Mouse (Mus musculus): Measurements from ENCODE around the gene Zbtb9.
"Not testable (repeated sequence)": the region's sequence is repeated elsewhere in the genome, so short reads cannot be mapped to it uniquely, and the experiment has no call there.

The Zbtb9 gene

GRCm38 (mm10) chr17:26972107-26972506 is 860 bp upstream of the Zbtb9 start:
- no peak for DNase-seq (ENCODE audit: low spot score)

GRCm38 (mm10) chr17:26974547-26974946 is 1.6 kb downstream of the Zbtb9 start:
- no peak for DNase-seq (ENCODE audit: low spot score)

DNA sequence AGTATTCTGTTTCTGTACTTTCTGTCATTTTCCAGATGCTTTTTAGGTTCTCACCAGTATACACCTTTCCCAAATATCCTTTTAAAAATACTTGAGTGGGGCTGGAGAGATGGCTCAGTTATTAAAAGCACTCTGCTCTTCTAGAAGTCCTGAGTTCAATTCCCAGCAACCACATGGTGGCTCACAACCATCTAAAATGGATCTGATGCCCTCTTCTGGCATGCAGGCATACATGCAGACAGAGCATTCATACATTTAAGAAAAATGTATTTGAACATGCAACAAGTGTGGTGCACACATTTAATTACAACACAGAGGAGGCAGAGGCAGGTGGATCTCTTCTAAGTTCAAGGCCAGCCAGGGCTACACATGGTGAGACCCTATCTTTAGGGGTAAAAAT is 2.4 kb downstream of the Zbtb9 start:
- no peak for DNase-seq (ENCODE audit: low spot score)

- not testable (repeated sequence) for DNase-seq (ENCODE audit: low spot score)
Measured at GRCm38 (mm10) chr17:26977354-26977753, 4.4 kb downstream of the Zbtb9 start.

- DNase-seq (ENCODE audit: low spot score): peak; percentile 23
Measured at GRCm38 (mm10) chr17:26979426-26979825, 6.5 kb downstream of the Zbtb9 start.

DNA sequence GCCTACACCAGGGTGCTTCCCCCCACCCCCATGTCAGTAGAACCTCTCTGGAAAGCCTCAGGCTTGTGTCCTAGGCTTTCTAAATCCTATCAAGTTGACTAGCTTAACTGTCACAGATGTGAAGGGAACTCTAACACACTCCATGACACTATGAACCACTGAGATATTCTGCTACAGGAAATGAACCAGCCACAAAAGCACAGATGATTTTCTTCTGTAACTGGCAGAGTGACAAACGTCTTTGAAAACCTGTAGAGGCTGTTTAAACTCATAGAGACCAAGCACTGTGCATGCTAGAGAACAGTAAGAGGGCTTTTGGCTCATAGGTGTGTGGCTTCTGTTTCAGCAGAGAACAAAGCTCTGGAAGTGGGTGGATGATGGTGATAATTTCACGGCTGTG is 8.1 kb downstream of the Zbtb9 start:
- no peak for DNase-seq (ENCODE audit: low spot score)

- DNase-seq (ENCODE audit: low spot score): no peak
Measured at GRCm38 (mm10) chr17:26983382-26983781, 10.4 kb downstream of the Zbtb9 start.

DNA sequence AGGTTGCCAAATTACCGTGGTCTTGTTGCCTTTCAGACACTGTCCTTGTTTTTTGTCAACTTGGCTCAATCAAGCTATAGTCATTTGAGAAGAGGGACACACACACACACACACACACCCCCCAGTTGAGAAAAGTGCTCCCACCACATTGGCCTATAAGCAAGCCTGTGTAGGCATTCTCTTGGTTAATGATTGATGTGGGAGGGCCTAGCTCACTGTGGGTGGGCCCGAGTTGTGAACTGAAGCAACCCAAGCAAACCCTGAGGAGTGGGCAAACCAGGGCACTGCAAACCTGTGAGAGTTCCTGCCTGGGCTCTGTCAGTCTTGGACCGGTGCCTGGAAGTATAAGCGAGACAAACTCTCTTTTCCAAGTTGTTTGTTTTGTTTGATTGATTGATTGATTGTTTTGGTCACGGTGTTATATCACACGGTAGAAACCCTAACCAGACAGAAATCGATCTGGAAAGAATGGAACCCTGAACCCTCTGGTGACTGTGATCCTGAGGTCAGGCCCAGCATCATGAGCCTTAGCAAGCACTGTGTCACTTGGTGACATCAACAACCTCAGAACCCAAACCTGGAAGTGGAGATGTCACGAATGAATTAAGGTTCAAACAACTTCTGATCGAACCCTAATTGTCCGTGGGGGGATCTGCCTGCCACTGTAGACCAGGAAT is 12.7 kb downstream of the Zbtb9 start:
- DNase-seq (ENCODE audit: low spot score): no peak

GRCm38 (mm10) chr17:26990521-26990920 is 17.6 kb downstream of the Zbtb9 start:
- DNase-seq (ENCODE audit: low spot score): no peak

DNA sequence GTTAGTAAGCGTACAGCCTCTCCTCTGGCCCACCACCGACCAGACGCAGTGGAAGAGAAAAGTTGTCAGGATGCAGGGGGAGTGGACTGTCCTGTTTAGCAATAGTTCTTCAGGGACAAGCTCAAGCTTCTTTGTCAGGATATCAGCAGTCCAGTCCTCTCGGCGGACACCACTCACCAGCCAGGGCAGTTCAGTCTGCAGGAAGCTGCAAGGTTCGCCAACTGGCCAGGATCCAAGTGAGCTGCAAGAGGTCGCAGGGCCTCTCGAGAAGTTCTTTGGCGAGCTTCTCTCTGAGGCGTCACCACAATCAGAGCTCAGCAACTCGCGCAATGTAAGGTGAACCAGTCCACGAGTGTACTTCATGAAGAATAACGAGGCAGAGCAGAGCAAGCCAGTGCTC is 21.4 kb downstream of the Zbtb9 start:
- DNase-seq (ENCODE audit: low spot score): peak; percentile 71

GRCm38 (mm10) chr17:26995006-26995405 is 22.0 kb downstream of the Zbtb9 start:
- no peak for DNase-seq (ENCODE audit: low spot score)

DNA sequence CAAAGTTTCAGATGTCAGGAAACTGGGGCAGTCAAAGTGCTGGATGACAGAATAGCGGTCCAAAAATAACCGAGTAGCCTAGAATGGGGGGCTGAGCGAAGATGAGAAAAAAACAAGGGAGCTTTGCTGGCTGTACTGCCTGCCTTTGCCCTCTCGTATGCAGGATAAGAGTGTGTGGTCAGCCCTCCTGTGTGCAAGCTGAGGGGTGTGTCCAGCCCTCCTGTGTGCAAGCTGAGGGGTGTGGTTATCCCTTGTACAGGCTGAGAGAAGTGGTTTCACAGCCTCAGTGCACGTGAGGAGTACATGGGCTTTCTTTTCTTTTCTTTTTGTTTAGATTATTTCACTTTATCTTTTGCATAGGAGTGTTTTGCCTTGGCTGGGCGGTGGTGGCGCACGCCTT is 22.6 kb downstream of the Zbtb9 start:
- DNase-seq (ENCODE audit: low spot score): no peak

GRCm38 (mm10) chr17:26997661-26998060 is 24.7 kb downstream of the Zbtb9 start:
- no peak for DNase-seq (ENCODE audit: low spot score)

DNA sequence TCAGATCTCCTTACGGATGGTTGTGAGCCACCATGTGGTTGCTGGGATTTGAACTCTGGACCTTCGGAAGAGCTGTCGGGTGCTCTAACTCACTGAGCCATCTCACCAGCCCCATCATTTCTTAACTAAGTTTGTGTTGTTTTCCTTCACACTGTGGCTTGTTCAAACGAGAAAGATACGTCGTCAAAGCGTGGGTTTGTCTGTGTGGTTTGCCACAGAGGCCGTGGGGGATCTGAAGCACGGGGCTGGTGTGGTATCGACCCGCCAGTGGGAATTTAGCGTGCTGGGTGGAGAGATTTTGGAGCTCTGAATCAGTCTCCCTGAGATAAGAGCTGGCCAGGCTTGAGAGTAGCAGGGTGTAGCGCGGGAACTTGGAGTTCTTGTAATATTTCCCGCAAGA is 25.3 kb downstream of the Zbtb9 start:
- no peak for DNase-seq (ENCODE audit: low spot score)

GRCm38 (mm10) chr17:26999996-27000395 is 27.0 kb downstream of the Zbtb9 start:
- DNase-seq (ENCODE audit: low spot score): no peak

DNA sequence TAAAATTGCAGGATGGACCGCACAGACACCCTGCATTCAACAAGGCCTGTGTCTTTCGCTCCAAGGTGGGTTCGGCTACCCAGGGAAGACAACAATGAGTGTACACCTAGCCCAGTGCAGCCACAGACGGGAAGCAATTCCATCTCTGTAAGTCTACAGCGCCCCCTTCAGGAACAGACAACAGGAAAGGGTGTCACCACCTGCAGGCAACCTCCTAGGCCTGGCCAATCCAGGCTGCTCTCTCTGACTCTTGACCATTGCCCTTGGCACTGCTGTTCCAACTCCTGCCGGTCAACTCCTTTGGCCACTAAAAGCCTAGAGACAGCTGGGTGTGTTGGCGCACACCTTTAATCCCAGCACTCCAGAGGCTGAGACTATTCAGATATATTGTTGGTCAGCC is 28.2 kb downstream of the Zbtb9 start:
- DNase-seq (ENCODE audit: low spot score): peak; percentile 34

DNA sequence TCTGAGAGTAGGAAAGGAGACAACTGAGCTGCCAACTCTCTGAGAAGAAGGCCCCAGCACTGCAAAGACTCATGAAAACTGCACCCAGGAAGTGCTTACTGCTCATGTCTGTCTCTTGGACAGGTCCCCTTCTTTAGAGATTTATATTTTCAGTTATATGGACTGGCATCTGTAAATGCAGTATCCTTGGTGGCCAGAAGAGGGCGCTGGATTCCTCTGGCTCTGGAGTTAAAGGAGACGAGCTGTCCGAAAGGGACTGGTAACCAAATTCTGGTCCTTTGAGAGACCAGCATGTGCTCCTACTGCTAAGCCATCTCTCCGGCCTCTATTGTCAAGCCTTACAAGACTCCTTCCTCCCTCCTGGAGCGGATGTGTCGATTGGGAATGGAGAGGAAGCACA is 28.9 kb downstream of the Zbtb9 start:
- DNase-seq (ENCODE audit: low spot score): no peak

DNA sequence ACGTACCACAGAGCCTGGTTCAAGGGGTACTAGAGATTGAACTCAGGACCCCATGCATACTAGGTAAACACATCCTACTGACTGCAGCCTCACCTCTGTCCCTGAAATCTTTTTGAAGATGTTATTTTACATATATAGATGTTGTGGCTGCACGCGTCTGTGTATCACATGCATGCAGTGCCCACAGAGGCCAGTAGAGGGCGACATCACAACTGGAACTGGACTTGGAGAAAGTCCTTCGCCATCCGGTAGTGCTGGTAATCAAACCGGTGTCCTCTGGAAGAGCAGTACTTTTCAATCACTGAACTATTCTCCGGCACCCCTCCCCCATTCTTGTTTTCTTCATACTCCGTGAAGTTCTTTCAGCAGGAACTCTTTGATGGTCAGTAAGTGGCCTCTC is 31.5 kb downstream of the Zbtb9 start:
- peak; percentile 61 for DNase-seq (ENCODE audit: low spot score)

DNA sequence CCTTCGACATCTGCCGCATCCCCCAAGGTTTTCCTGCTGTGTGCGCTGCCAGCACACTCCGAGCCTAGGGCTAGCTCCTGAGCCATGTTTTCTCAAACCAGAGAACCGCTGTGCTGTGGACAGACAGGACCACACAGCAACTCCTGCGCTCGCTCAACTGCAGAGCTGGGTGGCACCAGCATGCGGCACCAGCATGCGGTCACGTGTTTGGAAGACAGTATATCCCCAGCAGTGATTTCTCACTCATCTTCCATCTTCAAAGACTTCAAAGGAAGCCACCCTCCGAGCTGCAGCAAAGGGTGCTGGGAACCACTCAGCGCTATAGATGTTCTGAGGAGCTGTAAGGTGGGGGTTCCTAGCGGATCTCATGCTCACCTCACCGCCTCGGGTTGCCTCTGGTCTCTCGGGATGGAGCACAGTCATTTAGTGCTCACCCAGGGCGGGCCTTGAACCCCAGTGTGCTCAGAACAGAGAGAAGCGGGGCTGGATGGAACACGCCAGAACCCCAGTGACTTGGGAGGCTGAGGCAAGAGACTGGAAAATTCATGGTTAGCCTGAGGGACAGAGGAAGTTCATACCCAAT is 32.0 kb downstream of the Zbtb9 start:
- no peak for DNase-seq (ENCODE audit: low spot score)

DNA sequence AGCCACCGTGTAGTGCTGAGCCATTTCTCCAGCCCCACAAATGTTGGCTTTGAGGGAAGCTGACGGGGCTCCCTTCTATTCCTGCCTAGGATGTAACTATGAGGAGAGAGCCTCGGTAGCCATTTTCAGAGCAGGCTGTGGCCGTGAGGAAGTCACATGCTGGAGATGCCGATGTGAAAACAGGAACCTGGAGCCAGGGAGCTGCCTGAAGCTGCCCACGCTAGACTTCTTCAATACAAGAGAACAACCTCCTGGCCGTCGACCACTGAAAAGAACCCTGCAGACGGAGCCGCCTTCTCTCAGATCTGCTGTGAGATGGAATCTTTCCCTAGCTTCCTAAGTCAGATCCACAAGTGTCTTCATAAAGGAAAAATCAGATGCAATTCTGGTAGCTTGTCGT is 32.7 kb downstream of the Zbtb9 start:
- DNase-seq (ENCODE audit: low spot score): no peak

GRCm38 (mm10) chr17:27008277-27008676 is 35.3 kb downstream of the Zbtb9 start:
- DNase-seq (ENCODE audit: low spot score): no peak

- DNase-seq (ENCODE audit: low spot score): no peak
Measured at GRCm38 (mm10) chr17:27011167-27011566, 38.2 kb downstream of the Zbtb9 start.

- DNase-seq (ENCODE audit: low spot score): peak; percentile 44
Measured at GRCm38 (mm10) chr17:27011998-27012672, 39.2 kb downstream of the Zbtb9 start.

DNA sequence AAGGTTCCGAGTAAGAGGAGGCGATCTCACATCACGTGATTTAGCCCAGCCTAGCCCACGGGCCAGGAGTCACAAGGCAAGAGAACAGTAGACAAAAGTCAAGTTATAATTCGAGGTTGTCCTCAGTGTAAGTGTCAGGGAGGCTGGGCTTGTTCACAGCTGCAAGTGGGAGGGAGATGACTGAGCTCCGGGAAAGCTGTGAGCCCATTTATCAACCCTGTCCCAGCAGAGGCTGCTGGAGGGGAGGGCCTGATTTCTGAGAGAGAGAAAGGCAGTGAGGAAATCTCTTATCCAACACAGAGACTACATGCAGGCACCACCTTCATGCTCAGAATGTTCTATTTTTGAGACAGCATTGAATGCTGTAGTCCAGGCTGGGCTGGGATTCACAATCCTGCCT is 39.9 kb downstream of the Zbtb9 start:
- no peak for DNase-seq (ENCODE audit: low spot score)

All from lung, postnatal 25 days (tissue).